Mouse (Mus musculus): Measurements from ENCODE around the gene Fis1.

The Fis1 gene

DNA sequence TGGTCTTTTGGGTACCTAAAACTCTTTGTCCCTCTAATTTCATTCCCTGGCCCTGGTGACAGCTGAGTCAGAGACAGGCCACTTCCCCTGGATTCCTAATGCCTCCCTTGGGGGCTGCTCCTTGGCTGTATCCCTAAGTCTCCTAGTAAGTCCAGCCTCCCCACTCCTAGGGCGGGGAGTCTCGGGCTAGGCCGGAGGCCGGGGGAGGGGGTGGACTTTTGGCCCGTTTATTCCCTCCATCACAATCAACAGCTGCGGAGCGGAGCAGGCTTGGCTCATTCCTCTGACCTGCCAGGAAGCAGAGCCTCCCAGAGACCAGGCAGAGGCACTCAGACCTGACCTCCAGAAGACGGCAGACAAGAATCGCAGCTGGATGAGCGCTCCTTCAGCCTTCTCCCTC, 14.5 kb downstream of the Fis1 start:
- DNase-seq (ENCODE audit: low read depth, low spot score) = peak; percentile 80

GRCm38 (mm10) chr5:136970703-136971102, 17.6 kb downstream of the Fis1 start:
- DNase-seq (ENCODE audit: low read depth, low spot score) = peak; percentile 60

DNA sequence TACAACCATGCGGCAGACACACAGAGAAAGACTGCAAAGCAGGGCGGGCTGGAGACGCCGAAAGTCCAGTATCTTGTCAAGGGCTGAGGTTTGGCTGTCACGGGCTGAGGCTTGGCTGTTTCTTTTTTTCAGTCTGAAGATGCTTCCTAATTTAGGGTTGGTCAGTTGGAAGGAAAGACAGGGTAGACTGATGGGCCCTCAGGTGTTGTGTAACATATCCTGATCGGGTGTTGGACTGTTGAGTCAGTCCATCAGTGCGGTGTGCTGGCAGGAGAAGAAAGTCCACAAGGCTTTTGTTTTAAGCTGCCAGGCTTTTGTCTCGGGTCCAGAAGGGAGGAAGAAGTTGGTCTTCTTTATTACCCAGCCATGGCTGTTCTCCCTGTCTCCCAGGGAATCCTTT, 20.6 kb downstream of the Fis1 start:
- DNase-seq (ENCODE audit: low read depth, low spot score) = no peak

DNA sequence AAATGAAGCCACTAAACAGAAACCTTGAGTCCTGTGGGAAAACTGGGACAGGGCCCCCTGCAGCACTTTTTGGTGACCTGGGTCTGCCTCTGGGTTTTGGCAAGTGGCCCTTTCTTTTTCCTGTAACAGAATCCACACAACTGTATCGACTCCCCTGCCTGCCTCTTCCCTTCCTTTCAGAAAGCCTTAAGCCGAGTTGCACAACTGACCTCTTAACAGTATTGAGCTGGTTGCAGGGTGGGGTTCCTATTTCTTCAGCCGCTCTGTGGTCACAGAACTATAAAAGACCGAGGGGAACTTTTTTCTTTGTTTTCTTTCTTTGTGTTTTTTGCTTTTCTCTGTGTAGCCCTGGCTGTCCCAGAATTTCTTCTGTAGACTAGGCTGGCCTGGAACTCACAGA, 24.7 kb downstream of the Fis1 start:
- no peak for DNase-seq (ENCODE audit: low read depth, low spot score)

GRCm38 (mm10) chr5:136979762-136980161, 26.7 kb downstream of the Fis1 start:
- DNase-seq (ENCODE audit: low read depth, low spot score) = no peak

- DNase-seq (ENCODE audit: low read depth, low spot score) = no peak
Measured at GRCm38 (mm10) chr5:136980974-136981373, 27.9 kb downstream of the Fis1 start.

GRCm38 (mm10) chr5:136982338-136982930, 29.4 kb downstream of the Fis1 start:
- no peak for DNase-seq (ENCODE audit: low read depth, low spot score)

- no peak for DNase-seq (ENCODE audit: low read depth, low spot score)
Measured at GRCm38 (mm10) chr5:136984828-136985227, 31.8 kb downstream of the Fis1 start.

DNA sequence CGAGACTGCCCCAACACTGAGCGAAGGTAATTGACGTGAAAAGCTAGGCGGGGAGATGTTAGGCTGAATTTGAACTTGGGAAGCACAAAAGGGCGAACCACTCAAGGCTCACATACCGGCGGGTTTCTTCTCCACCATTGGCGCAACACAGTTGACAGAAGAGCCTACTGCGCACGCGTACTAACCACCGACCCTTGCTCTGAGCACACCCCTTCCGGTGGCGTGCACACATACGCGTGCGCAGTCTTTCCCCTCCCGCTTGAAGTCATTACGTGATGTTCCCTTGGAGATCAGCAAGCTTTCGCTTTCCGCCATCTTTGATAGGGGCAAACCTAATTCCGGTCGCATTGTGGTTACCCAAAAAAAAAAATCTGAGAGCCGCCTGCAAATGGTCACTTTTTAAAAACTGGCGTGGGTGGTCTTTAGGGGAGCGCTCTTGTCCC, 33.6 kb downstream of the Fis1 start, which contains the start of gene Plod3:
Gene Plod3, plus strand, starts transcription at position 325 of the 443 bp plus-strand sequence.
- peak; percentile 99 for DNase-seq (ENCODE audit: low read depth, low spot score)

DNA sequence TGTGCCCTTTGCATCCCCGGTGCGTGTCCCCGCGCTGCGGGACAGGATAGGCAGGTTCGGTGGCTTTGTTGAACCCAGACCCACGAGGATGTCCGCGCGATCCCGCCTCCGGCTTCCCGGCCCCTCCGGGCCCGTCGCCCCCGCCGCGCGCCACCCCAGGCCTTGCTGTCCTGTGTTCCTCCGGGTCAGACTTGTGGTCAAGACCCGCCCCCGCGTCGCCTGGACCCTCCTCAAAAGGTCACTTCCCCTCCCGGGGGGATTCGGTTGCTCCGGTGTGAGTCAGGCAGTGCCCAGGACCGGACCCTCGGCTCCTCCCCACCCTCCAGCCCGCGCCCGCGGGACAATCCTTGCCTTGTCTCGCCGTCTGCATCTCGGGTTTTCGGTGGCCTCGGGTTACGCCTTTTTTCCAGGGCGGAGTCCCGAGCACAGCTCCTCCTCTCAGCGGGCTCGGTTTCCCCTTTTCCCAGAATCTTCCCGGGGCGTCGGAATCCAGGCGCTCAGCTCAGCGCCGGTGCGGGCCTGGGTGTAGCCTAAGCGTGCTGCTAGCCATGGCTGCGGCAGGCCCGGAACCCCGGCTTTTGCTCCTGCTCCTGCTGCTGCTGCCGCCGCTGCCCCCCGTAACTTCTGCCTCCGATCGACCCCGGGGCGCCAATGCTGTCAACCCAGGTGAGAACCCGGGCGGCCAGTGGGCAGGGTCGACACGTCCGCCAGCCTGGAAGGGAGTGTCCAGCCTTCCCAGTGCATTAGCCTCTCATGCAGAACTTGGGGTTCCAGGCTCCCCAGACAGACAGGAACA, 34.3 kb downstream of the Fis1 start:
- DNase-seq (ENCODE audit: low read depth, low spot score) = peak; percentile 57

- no peak for DNase-seq (ENCODE audit: low read depth, low spot score)
Measured at GRCm38 (mm10) chr5:136987934-136988271, 34.8 kb downstream of the Fis1 start, which contains the start of gene Znhit1. TSS of gene Znhit1 (minus strand) at chr5:136988021.

GRCm38 (mm10) chr5:136988420-136988819, 35.3 kb downstream of the Fis1 start:
- no peak for DNase-seq (ENCODE audit: low read depth, low spot score)

DNA sequence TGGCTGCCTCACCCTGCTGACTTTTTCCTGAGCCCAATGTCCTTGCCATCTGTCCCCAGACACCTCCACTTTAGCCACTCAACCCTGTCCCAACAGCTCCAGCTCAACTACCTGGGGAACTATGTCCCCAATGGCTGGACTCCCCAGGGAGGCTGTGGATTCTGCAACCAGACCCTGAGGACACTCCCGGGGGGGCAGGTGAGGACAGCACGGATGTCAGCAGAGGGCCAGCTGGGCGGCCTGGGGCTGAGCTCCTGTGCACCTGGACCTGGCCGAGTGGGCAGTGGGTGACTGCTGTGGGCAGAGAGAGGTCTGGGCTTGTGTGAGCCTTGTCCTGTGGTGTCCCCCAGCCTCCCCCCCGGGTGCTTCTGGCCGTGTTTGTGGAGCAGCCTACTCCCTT, 36.7 kb downstream of the Fis1 start:
- no peak for DNase-seq (ENCODE audit: low read depth, low spot score)

GRCm38 (mm10) chr5:136999449-136999848, 46.4 kb downstream of the Fis1 start:
- DNase-seq (ENCODE audit: low read depth, low spot score) = no peak

DNA sequence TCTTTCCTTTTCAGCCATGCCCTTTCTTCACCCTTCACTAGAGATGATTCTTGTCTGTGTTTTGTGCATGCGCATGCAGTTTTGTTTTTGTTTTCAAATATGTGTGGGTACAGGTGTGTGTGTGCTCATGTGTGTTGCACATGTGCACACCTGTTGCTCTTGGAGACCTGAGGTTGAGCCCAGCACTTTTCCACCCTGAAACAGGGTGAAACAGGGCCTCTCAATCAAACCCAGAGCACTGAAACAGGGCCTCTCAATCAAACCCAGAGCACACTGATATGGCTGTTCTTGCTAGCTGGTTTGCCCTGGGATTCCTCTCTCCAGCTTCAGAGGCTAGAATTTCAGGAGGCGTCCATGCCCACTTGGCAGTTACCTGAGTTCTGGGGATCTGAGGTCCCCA, 47.5 kb downstream of the Fis1 start:
- DNase-seq (ENCODE audit: low read depth, low spot score) = no peak

GRCm38 (mm10) chr5:137007276-137007675, 54.2 kb downstream of the Fis1 start:
- DNase-seq (ENCODE audit: low read depth, low spot score) = no peak

- DNase-seq (ENCODE audit: low read depth, low spot score) = no peak
Measured at GRCm38 (mm10) chr5:137009988-137010387, 56.9 kb downstream of the Fis1 start.

DNA sequence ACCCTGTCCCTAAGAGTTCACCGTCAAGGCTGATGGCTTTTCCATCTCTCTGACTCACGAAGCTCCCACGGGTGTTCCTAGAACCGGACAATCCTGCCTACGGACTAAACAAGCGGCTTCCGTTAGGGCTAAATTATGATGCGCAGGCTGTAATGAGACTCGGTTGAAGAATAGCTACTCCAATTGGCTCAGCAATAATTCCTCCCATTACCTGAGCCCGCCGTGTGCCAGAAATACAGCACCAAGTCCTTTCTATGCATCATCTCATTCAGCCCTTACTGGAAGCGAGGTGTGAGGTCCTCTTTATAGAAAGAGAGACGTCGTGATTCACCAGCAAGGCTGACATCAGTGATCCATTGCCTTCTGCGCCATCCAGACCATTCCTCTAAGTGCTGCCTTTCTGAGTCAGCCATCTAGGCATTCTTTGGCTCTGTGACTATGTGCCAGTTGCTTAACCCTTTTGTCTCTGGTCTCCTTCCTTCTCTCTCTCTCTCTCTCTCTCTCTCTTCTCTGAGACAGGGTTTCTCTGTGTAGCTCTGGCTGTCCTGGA, 59.4 kb downstream of the Fis1 start:
- no peak for DNase-seq (ENCODE audit: low read depth, low spot score)

All from skeletal muscle tissue, adult 2 months (tissue).